Mouse (Mus musculus) left cerebral cortex, postnatal 25 days (tissue): ENCODE data around the gene Islr. TPM values are rescaled to one million over a fixed set of nuclear protein-coding genes. Genes with fewer than 3 reads are reported as not detected.

Experiments
- DNase-seq, 2 experiments: peaks; one replicate each; pipeline ENCODE4 v3.0.0; 2022; ENCODE audit warnings: low spot score in 2 of 2, mixed read lengths in 1 of 2
- intact Hi-C: fragments of 180-260 bp; cut with DNase I; formaldehyde crosslinking; loops from one replicate; pipeline ENCODE4 v1.15.1; 2025
- total RNA-seq, 2 experiments: library from RNA; stranded (reverse); gene quantifications; 2 replicates each; pipeline ENCODE4 v1.2.3; 2021

The Islr gene
- total RNA-seq, 2 experiments from 2014 or later = 14.9 to 15.2 TPM

- peak; percentile 28 to 62 for DNase-seq
- intact Hi-C loops = loop anchor here (1.0 to 2.0 kb wide), 2 partner anchors 45 to 55 kb away; no protein-coding TSS in a partner anchor
These were observed 22.1 kb upstream of the Islr start for GRCm38 (mm10) chr9:58225915-58226913.

GRCm38 (mm10) chr9:58224356-58224755 is 20.2 kb upstream of the Islr start:
- intact Hi-C loops = no loop called here
- no peak for DNase-seq

- peak; percentile 27 to 52 for DNase-seq
- intact Hi-C loops = no loop called here
These were observed 16.3 kb upstream of the Islr start for GRCm38 (mm10) chr9:58220218-58220903.

- no peak for DNase-seq
- intact Hi-C loops = no loop called here
These were observed 14.4 kb upstream of the Islr start for GRCm38 (mm10) chr9:58218539-58218938.

GRCm38 (mm10) chr9:58216402-58216801 is 12.3 kb upstream of the Islr start:
- DNase-seq = peak in 1 of 2 experiments; percentile 52
- intact Hi-C loops = no loop called here

- intact Hi-C loops = no loop called here
These were observed 10.5 kb upstream of the Islr start for GRCm38 (mm10) chr9:58214519-58215180.

GRCm38 (mm10) chr9:58213865-58214264 is 9.8 kb upstream of the Islr start:
- no peak for DNase-seq
- intact Hi-C loops = no loop called here

More at GRCm38 (mm10) chr9:58214519-58215180, 10.5 kb upstream of the Islr start:
- no peak for DNase-seq

- no peak for DNase-seq
- intact Hi-C loops = no loop called here
These were observed 9.3 kb upstream of the Islr start for GRCm38 (mm10) chr9:58213377-58213776.

GRCm38 (mm10) chr9:58210304-58210627 is 6.2 kb upstream of the Islr start:
- intact Hi-C loops = no loop called here
- no peak for DNase-seq

GRCm38 (mm10) chr9:58209462-58210303 is 5.6 kb upstream of the Islr start:
- peak in 1 of 2 experiments; percentile 79 for DNase-seq
- intact Hi-C loops = loop anchor here (10.0 kb wide), 1 partner anchor 275 kb away; no protein-coding TSS in a partner anchor

GRCm38 (mm10) chr9:58206013-58206412 is 1.9 kb upstream of the Islr start:
- no peak for DNase-seq
- intact Hi-C loops = loop anchor here (10.0 kb wide), 1 partner anchor 271 kb away; no protein-coding TSS in a partner anchor

- intact Hi-C loops = loop anchor here (1.0 to 10.0 kb wide), 3 partner anchors 151 to 270 kb away; no protein-coding TSS in a partner anchor
- DNase-seq = peak; percentile 88 to 90
These were observed 418 bp upstream of the Islr start for GRCm38 (mm10) chr9:58204448-58205000.

- intact Hi-C loops = loop anchor here (1.0 to 10.0 kb wide), 3 partner anchors 116 to 268 kb away; no protein-coding TSS in a partner anchor
- peak; percentile 64 to 89 for DNase-seq
These were observed 1.2 kb downstream of the Islr start for GRCm38 (mm10) chr9:58202676-58203453.

GRCm38 (mm10) chr9:58201861-58202549 is 2.1 kb downstream of the Islr start:
- intact Hi-C loops = loop anchor here (1.0 to 10.0 kb wide), 3 partner anchors 91 to 267 kb away; no protein-coding TSS in a partner anchor
- peak; percentile 45 for DNase-seq

- DNase-seq = peak; percentile 45 to 55
- intact Hi-C loops = loop anchor here (2.0 to 10.0 kb wide), 2 partner anchors 90 to 266 kb away; no protein-coding TSS in a partner anchor
These were observed 2.8 kb downstream of the Islr start for GRCm38 (mm10) chr9:58201091-58201842.
